In the genomic region with DNA sequence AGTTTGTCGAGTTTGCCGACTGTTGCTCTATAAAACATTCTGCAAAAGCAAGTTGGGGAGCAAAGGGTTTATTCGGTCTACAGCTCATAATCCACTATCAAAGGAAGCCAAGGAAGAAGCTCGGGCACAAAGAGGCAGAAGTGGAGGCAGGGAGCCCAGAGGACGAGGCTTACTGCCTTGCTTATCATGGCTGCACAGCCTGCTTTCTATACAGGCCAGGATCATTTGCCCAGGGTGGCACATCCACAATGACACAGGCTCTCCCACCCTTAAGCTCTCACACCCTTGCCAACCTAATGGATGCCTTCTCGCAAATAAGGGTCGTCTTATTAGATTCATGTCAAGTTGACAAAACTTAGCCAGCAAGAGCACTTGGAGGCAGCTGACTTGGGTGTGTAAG, we compare ENCODE assay signal across 11 mouse cellular contexts.
"Had no signal": no experiment of that assay in that cellular context is flagged by ENCODE, and none has a peak within 500 bp of the region (broad histone marks: within the 10 kb centered on the region; RNA-seq: fewer than 3 reads in every experiment).

No protein-coding gene starts in this region.

- H3K9ac ChIP-seq: limb, embryonic 12.5 days; lung, embryonic 15.5 days; midbrain, embryonic 13.5 days had no signal

- DNase-seq: kidney, adult 8-10 months; kidney, postnatal 36 days; layer of hippocampus, adult 9-11 months; layer of hippocampus, postnatal 36 days; lung, postnatal 14 days; right cerebral cortex, postnatal 14 days had no signal

- ATAC-seq: intestine, embryonic 16.5 days; midbrain, embryonic 13.5 days had no signal

- H3K4me1 ChIP-seq: limb, embryonic 12.5 days; lung, embryonic 15.5 days; midbrain, embryonic 13.5 days had no signal

- H3K27ac ChIP-seq: limb, embryonic 12.5 days; lung, embryonic 15.5 days; macrophage; midbrain, embryonic 13.5 days had no signal

- H3K4me2 ChIP-seq: limb, embryonic 12.5 days; lung, embryonic 15.5 days; midbrain, embryonic 13.5 days had no signal

- H3K9me3 ChIP-seq: lung, embryonic 15.5 days; midbrain, embryonic 13.5 days had no signal

- H3K27me3 ChIP-seq: limb, embryonic 12.5 days; lung, embryonic 15.5 days; midbrain, embryonic 13.5 days had no signal

- H3K4me3 ChIP-seq: limb, embryonic 12.5 days; lung, embryonic 15.5 days; midbrain, embryonic 13.5 days had no signal
